Mouse (Mus musculus): ENCODE results near the gene Kcns3. TPM values are rescaled to one million over a fixed set of nuclear protein-coding genes. Genes with fewer than 3 reads are reported as not detected.
"Not testable (repeated sequence)": the region's sequence is repeated elsewhere in the genome, so short reads cannot be mapped to it uniquely, and the experiment has no call there.

Gene Kcns3
- polyA plus RNA-seq, 1 experiment from 2014 or later, result 2.3 TPM

DNA sequence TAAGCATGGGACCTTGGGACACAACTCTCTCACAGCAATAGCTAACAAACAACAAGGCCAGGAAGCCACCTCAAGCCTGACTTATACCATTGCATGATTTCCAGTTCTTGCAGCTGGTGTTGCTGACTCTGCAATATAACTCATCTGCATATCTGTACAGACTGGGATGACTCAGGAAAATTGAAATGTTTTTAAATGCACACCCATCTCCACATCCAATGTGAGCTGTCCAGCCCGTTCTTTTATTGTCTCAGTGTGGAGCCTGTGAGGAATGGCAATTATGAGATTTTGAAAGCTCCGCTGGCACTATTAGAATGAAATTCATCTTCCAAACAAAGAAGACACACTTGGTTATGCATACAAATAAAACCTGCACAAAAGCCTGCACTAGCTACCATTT, 84.0 kb downstream of the Kcns3 start:
- no peaks in the 10 kb centered on the region for H3K4me1 ChIP-seq
- no peak; the same call in 1 of the 2 replicates for ATAC-seq (ENCODE audit: low FRiP score)

DNA sequence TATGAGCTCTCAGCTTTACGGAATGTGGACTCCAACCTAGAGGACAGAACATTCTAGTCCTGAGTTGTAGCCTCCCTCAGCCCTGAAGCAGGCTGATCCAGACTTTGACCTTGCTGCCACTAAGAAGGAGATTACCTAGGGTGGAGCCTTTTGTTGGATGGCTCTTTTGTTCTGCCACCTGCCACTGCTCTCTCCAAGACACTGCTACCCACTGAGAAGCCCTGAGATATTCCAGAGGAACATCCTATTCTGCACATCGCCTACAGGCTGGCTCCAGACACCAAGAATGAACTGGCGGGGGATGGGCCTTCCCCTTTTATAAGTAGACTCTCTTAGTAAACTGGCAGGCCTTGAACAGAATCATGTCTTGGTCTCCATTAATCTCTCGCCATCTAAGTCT, 98.2 kb downstream of the Kcns3 start:
- H3K4me2 ChIP-seq; H3K4me1 ChIP-seq; H3K4me3 ChIP-seq (replicated peaks); H3K9ac ChIP-seq (replicated peaks); H3K9me3 ChIP-seq (replicated peaks); ATAC-seq (ENCODE audit: low FRiP score); H3K36me3 ChIP-seq; H3K27ac ChIP-seq (replicated peaks); H3K27me3 ChIP-seq (replicated peaks): not testable (repeated sequence)
- WGBS, result 86% methylated on average over 4 of the region's 4 CpGs

More for the DNA sequence above, 84.0 kb downstream of the Kcns3 start:
- H3K9me3 ChIP-seq (replicated peaks), result no peaks in the 10 kb centered on the region
- H3K27me3 ChIP-seq (replicated peaks), result no peaks in the 10 kb centered on the region
- H3K9ac ChIP-seq (replicated peaks), result no peak overlapping the region
- no peak overlapping the region for H3K4me3 ChIP-seq (replicated peaks)
- WGBS, result 28% methylated on average over 2 of the region's 2 CpGs
- no peak overlapping the region for H3K4me2 ChIP-seq
- no peak overlapping the region for H3K27ac ChIP-seq (replicated peaks)
- no peaks in the 10 kb centered on the region for H3K36me3 ChIP-seq

DNA sequence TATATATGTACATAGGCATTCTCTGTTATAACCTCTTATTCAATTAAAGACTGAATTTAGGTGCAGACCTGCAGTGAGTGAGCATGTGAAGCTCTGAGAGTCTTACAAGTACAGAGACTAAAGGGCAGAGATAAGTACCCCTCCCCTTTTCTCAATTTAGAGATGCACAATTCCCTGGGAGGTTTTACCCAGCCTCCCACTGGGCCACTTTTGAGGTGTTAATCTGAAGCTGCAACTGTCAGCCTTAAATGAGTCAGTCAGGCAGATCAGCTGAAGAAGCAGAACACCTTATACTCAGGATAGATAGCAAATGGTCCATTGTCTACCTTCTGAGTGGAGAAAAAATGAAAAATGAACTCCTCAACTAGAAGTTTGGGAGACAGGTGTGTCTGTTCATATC, 109.0 kb downstream of the Kcns3 start:
- ATAC-seq (ENCODE audit: low FRiP score), result no peak
- Histone ChIP-seq H3K9me3 (replicated peaks) (no peaks in the 10 kb centered on the region), H3K4me2 (no peak overlapping the region), H3K4me3 (replicated peaks) (no peak overlapping the region), H3K27me3 (replicated peaks) (no peaks in the 10 kb centered on the region), H3K4me1 (no peaks in the 10 kb centered on the region), H3K36me3 (no peaks in the 10 kb centered on the region), H3K27ac (replicated peaks) (no peak overlapping the region), H3K9ac (replicated peaks) (no peak overlapping the region)

Other genes with a start within 250 kb of the Kcns3 start
- not detected in 2 replicates for gene Msgn1, start 57.9 kb upstream of the Kcns3 start, polyA plus RNA-seq (2015; fragmentation: Nextera tagmentation; extraction: Ambion mirVana)
- 1.9 and 3.3 TPM in 2 replicates for gene Gen1, start 114.7 kb upstream of the Kcns3 start, polyA plus RNA-seq (2015; fragmentation: Nextera tagmentation; extraction: Ambion mirVana)
- gene Smc6, start 114.8 kb upstream of the Kcns3 start, polyA plus RNA-seq (2015; fragmentation: Nextera tagmentation; extraction: Ambion mirVana), result 113 and 124 TPM in 2 replicates

Measured in neural tube, embryonic 15.5 days (tissue).